Mouse (Mus musculus) limb, embryonic 12.5 days (tissue): ENCODE measurements around the gene Rora. TPM values are rescaled to one million over a fixed set of nuclear protein-coding genes. Genes with fewer than 3 reads are reported as not detected.

Experiments used
- ATAC-seq: fragments of 200-750 bp; cut with Nextera tagmentation; 2 replicates; pipeline ENCODE4 v1.8.0; 2017; ENCODE audit warnings: low read depth, moderate TSS enrichment; ENCODE audit not compliant: insufficient number of reproducible peaks, insufficient read depth, low FRiP score, low TSS enrichment
- H3K27ac ChIP-seq: fragments of 300-500 bp; sonication (generic); 2 replicates; pipeline ENCODE4 v1.5.1; 2016; ENCODE audit warnings: mild to moderate bottlenecking, moderate library complexity
- H3K27me3 ChIP-seq: fragments of 300-500 bp; sonication (generic); 2 replicates; pipeline ENCODE4 v1.6.1; 2016; ENCODE audit warnings: mild to moderate bottlenecking, moderate library complexity
- H3K36me3 ChIP-seq: fragments of 300-500 bp; sonication (generic); 2 replicates; pipeline ENCODE4 v1.6.1; 2016; ENCODE audit warnings: mild to moderate bottlenecking, moderate library complexity
- H3K4me1 ChIP-seq: fragments of 300-500 bp; sonication (generic); replicated peaks from 2 replicates; pipeline ENCODE4 v1.6.1; 2016
- H3K4me2 ChIP-seq: fragments of 300-500 bp; sonication (generic); 2 replicates; pipeline ENCODE4 v1.6.1; 2016; ENCODE audit warnings: mild to moderate bottlenecking, moderate library complexity
- H3K4me3 ChIP-seq: fragments of 300-500 bp; sonication (generic); replicated peaks from 2 replicates; pipeline ENCODE4 v1.5.1; 2016; ENCODE audit warnings: mild to moderate bottlenecking
- H3K9ac ChIP-seq: fragments of 300-500 bp; sonication (generic); replicated peaks from 2 replicates; pipeline ENCODE4 v1.6.1; 2016; ENCODE audit warnings: mild to moderate bottlenecking, moderate library complexity
- H3K9me3 ChIP-seq: fragments of 300-500 bp; sonication (generic); 2 replicates; pipeline ENCODE4 v1.6.1; 2016; ENCODE audit warnings: mild to moderate bottlenecking, moderate library complexity
- WGBS: fragments of 180-500 bp; shearing (Covaris S2); methylation state at CpG from one replicate; pipeline ENCODE4 v1.1.7; 2016; 5-methylcytosine and 5-hydroxymethylcytosine counted together
- polyA plus RNA-seq: library from polyadenylated mRNA; unstranded; fragments of >200 nt; fragmentation: Nextera tagmentation; extraction: Ambion mirVana; gene quantifications from 2 replicates; pipeline ENCODE4 v1.2.1, GENCODE M21; 2016

Rora gene
- polyA plus RNA-seq, 1 experiment from 2014 or later = 6.0 TPM

DNA sequence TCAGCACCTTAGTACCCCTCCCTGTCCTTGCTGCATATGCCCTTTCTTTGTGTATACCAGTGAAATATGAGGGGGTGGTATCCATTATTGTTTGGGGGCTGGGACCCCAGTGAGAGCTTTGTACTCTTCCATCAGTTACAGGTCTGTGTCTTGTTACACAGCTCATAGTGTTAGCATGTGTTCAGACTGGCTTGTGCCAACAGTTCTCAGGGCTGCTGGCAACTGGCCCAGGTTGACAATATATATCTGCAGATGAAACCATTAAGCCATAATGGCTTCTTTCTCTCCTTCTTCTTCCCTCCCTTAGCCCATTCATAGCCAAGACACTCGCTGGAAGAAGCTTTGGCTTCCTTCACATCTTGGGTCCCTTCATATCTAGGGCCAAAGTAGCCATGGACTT, 263.2 kb downstream of the Rora start:
- no peak overlapping the region for H3K4me3 ChIP-seq
- peaks cover 7% of the 10 kb centered on the region; the same call in 1 of the 2 replicates for H3K27me3 ChIP-seq
- ATAC-seq = no peak
- H3K9me3 ChIP-seq = no peaks in the 10 kb centered on the region
- no peak overlapping the region for H3K27ac ChIP-seq
- no peak overlapping the region for H3K4me2 ChIP-seq
- no peak overlapping the region for H3K9ac ChIP-seq
- H3K36me3 ChIP-seq = no peaks in the 10 kb centered on the region
- peaks cover 4% of the 10 kb centered on the region; the same call in 1 of the 2 replicates for H3K4me1 ChIP-seq
- WGBS = 69% methylated on average over 1 of the region's 1 CpGs

DNA sequence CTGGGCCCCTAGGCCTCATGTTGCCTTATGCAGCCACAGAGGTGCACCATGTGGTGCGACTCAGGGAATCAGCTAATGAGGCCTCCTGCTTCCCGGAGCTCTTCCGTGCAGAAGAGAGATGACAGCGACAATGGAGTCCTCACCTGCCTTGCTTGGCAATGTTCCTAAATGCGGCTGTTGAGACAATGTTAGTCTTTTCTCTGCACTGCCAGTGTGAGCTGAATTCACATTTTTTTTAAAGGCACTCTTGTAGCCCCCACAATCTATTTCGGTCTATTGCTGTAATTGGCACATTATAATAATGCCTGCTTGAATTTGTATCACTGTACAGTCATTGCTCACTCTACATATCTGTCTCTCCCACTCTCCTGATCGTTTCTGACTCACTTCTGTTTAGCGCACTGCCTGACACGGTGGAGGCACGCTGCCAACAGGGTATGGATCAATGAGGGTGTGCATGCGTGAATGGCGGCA, 269.6 kb downstream of the Rora start:
- Histone ChIP-seq H3K9me3 (no peaks in the 10 kb centered on the region), H3K4me1 (0 out of 2 replicates have a peak, but pooled peaks cover 2% of the 10 kb centered on the region), H3K27ac (no peak overlapping the region), H3K27me3 (peaks cover 5% of the 10 kb centered on the region; the same call in 1 of the 2 replicates), H3K4me2 (no peak overlapping the region), H3K4me3 (no peak overlapping the region), H3K9ac (no peak overlapping the region), H3K36me3 (no peaks in the 10 kb centered on the region)
- no peak; the same call in 1 of the 2 replicates for ATAC-seq
- 92% methylated on average over 12 of the region's 12 CpGs for WGBS

DNA sequence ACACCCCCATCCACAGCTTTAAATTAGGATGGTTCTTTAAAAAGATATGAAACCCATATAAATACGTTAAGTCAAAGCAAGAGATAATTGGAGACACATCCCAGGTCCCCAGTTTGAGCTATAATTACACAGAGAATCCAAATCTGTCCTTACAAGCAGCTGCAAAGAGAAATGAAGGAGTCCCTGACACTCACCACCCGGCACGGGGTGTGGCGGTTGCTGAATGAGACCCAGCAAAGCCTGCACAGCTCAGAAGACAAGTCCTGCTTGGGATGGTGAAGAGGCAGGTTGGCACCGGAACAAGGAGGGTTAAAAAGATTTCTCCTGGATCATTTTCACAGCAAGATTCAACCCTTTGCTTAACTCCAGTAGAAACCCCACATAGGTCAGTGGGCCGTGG, 272.8 kb downstream of the Rora start:
- WGBS = 93% methylated on average over 6 of the region's 6 CpGs
- Histone ChIP-seq H3K9me3 (peaks cover 4% of the 10 kb centered on the region; the same call in 1 of the 2 replicates), H3K27me3 (peaks cover 5% of the 10 kb centered on the region; the same call in 1 of the 2 replicates), H3K27ac (no peak overlapping the region), H3K36me3 (no peaks in the 10 kb centered on the region), H3K4me2 (no peak overlapping the region), H3K9ac (no peak overlapping the region), H3K4me3 (no peak overlapping the region), H3K4me1 (peaks cover 23% of the 10 kb centered on the region)
- no peak for ATAC-seq

DNA sequence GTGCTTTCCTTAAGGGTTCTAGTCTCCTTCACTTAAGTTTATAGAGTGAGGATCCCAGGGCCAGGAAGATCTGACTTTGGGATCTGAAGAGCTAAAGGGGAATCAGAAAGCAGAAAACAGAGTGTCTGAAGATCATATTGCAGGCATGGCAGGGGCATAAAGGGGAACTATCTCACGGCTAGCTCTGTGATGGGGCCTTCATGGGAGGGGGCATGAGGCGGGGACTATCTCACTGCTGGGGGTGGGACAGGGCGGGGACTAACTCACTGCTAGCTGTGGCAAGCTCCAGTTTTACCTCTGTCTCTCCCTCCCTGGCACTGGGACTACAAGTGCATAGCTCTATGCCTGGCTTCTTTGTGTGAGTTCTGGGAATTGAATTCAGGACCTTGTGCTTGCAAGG, 279.6 kb downstream of the Rora start:
- H3K27ac ChIP-seq = no peak overlapping the region
- no peak for ATAC-seq
- H3K36me3 ChIP-seq = no peaks in the 10 kb centered on the region
- 74% methylated on average over 3 of the region's 3 CpGs for WGBS
- no peak overlapping the region for H3K4me3 ChIP-seq
- H3K4me1 ChIP-seq = peaks cover 28% of the 10 kb centered on the region
- H3K9me3 ChIP-seq = peaks cover 10% of the 10 kb centered on the region
- no peaks in the 10 kb centered on the region for H3K27me3 ChIP-seq
- H3K9ac ChIP-seq = no peak overlapping the region
- no peak overlapping the region for H3K4me2 ChIP-seq

- Histone ChIP-seq H3K9me3 (peaks cover 6% of the 10 kb centered on the region), H3K4me1 (peaks cover 28% of the 10 kb centered on the region), H3K27me3 (no peaks in the 10 kb centered on the region), H3K9ac (no peak overlapping the region), H3K4me2 (no peak overlapping the region), H3K36me3 (no peaks in the 10 kb centered on the region), H3K27ac (no peak overlapping the region), H3K4me3 (no peak overlapping the region)
- WGBS = 94% methylated on average over 4 of the region's 4 CpGs
- no peak for ATAC-seq
Observed at GRCm38 (mm10) chr9:68934238-68934637, 280.7 kb downstream of the Rora start.

GRCm38 (mm10) chr9:68935611-68936010, 282.0 kb downstream of the Rora start:
- Histone ChIP-seq H3K36me3 (no peaks in the 10 kb centered on the region), H3K9me3 (peaks cover 6% of the 10 kb centered on the region), H3K4me2 (no peak overlapping the region), H3K27me3 (no peaks in the 10 kb centered on the region), H3K27ac (no peak overlapping the region), H3K4me3 (no peak overlapping the region), H3K4me1 (peaks cover 16% of the 10 kb centered on the region), H3K9ac (no peak overlapping the region)
- 65% methylated on average over 11 of the region's 11 CpGs for WGBS
- no peak for ATAC-seq

DNA sequence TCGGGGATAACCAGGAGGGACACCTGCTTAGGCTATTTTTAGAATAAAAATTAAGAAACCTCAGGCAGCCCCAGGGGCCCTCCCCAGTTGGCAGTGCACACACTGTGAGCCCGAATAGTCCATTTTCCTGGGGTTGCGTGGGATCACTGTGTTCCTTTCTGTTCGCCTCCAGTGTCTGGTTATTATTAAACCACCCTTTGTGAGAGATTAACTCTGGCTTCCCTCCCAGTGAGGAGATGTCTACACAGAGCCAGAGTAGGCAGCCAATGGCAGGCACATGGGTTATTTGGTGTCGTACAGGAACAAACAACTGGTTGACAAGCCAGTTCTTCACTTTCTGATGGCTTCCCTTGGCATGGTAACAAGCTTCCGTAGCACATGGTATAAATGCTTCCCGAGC, 287.5 kb downstream of the Rora start:
- no peaks in the 10 kb centered on the region for H3K36me3 ChIP-seq
- no peak overlapping the region for H3K9ac ChIP-seq
- H3K27me3 ChIP-seq = peaks cover 7% of the 10 kb centered on the region; the same call in 1 of the 2 replicates
- H3K4me3 ChIP-seq = no peak overlapping the region
- H3K27ac ChIP-seq = no peak overlapping the region
- H3K9me3 ChIP-seq = peaks cover 6% of the 10 kb centered on the region
- WGBS = 62% methylated on average over 7 of the region's 7 CpGs
- H3K4me2 ChIP-seq = no peak overlapping the region
- peaks cover 25% of the 10 kb centered on the region for H3K4me1 ChIP-seq
- ATAC-seq = no peak

GRCm38 (mm10) chr9:68942595-68943011, 289.0 kb downstream of the Rora start:
- Histone ChIP-seq H3K4me2 (no peak overlapping the region), H3K9me3 (no peaks in the 10 kb centered on the region), H3K4me1 (peaks cover 33% of the 10 kb centered on the region), H3K36me3 (no peaks in the 10 kb centered on the region), H3K9ac (no peak overlapping the region), H3K27ac (peak overlapping the region; percentile 77), H3K27me3 (peaks cover 11% of the 10 kb centered on the region), H3K4me3 (no peak overlapping the region)
- peak; percentile 79 for ATAC-seq
- WGBS = 13% methylated on average over 4 of the region's 4 CpGs

- H3K27ac ChIP-seq = no peak overlapping the region
- no peak overlapping the region for H3K4me2 ChIP-seq
- no peak overlapping the region for H3K4me3 ChIP-seq
- peaks cover 15% of the 10 kb centered on the region for H3K27me3 ChIP-seq
- 94% methylated on average over 3 of the region's 3 CpGs for WGBS
- peaks cover 41% of the 10 kb centered on the region for H3K4me1 ChIP-seq
- no peaks in the 10 kb centered on the region for H3K9me3 ChIP-seq
- no peaks in the 10 kb centered on the region for H3K36me3 ChIP-seq
- no peak overlapping the region for H3K9ac ChIP-seq
- ATAC-seq = no peak
Observed at GRCm38 (mm10) chr9:68944026-68944425, 290.4 kb downstream of the Rora start.

DNA sequence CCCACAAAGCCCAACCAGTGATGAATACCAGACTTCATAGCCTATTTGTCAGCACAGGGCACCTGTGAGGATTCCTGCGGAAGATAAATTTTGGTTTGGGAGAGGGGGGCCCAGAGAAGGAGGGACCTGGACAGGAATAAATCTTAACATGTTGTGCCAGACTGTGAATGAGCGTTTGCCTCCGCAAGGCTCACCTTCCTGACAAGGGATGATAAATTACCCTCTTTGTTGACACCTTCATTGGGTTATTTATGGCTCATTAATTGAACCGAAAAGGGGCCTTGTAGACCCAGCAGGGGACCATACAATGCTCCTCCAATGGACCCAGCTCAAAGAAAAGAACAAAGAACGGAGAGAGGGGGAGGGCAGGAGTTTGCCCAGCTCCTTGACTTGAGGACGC, 294.1 kb downstream of the Rora start:
- peaks cover 18% of the 10 kb centered on the region for H3K27me3 ChIP-seq
- H3K9me3 ChIP-seq = no peaks in the 10 kb centered on the region
- H3K4me3 ChIP-seq = no peak overlapping the region
- WGBS = 11% methylated on average over 6 of the region's 6 CpGs
- no peak overlapping the region for H3K27ac ChIP-seq
- H3K36me3 ChIP-seq = no peaks in the 10 kb centered on the region
- no peak overlapping the region for H3K9ac ChIP-seq
- peaks cover 21% of the 10 kb centered on the region for H3K4me1 ChIP-seq
- ATAC-seq = no peak
- no peak overlapping the region for H3K4me2 ChIP-seq

DNA sequence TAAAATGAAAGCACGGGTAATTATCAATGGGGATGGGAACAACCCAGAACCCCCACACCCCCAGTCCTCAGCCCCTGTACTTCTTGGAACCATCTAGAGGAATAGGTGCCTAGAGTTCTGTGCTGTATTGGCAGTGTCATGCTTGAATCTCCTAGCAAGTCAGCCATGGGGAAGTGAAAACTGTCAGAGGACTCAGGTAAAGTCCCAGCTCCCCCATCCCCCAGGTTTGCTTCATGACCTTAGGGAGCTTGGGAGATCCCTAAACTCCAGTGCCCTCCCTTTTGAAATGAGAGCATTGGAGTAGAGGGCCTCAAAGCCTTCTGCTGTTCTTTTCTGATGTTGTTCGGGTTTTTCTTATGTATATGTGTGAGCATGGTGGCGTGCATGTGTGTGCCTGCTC, 294.6 kb downstream of the Rora start:
- Histone ChIP-seq H3K27me3 (peaks cover 18% of the 10 kb centered on the region), H3K9ac (no peak overlapping the region), H3K4me3 (no peak overlapping the region), H3K36me3 (no peaks in the 10 kb centered on the region), H3K4me2 (no peak overlapping the region), H3K9me3 (no peaks in the 10 kb centered on the region), H3K4me1 (peaks cover 16% of the 10 kb centered on the region), H3K27ac (no peak overlapping the region)
- WGBS = 66% methylated on average over 3 of the region's 3 CpGs
- no peak for ATAC-seq

DNA sequence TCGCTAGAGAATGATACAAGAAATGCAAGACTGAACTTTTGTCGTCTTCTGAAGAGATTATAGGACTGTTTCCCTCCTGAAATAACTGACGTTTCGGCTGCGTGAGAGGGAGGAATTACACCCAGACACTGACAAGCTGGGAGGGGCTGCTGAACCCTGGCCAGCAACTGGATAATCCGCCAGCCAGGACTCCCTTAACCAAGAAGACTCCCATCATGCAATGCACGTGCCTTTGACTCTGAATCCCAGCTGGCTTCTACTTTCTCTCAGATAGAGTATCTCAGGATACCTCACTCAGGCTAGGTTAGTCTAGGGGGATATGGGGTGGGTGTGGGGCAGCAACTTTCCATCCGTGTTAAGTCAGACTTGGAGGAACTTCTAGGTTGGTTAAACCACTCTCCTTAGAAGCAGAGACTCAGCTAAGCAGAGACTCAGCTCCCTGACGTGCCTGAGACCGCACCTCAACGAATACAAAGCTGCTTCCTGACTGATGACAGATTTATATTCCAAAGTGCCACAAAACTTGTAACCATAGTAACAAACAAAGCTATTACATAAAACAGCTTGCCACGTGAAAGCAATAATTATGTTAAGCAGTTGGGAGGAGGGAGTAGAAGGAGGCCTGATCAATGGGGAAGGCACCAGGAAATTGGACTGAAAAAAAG, 302.8 kb downstream of the Rora start:
- Histone ChIP-seq H3K9ac (no peak overlapping the region), H3K27ac (no peak overlapping the region; the same call in 1 of the 2 replicates), H3K36me3 (no peaks in the 10 kb centered on the region), H3K4me2 (peak overlapping the region; percentile 6; the same call in 1 of the 2 replicates), H3K27me3 (peaks cover 9% of the 10 kb centered on the region; the same call in 1 of the 2 replicates), H3K9me3 (no peaks in the 10 kb centered on the region), H3K4me1 (peaks cover 10% of the 10 kb centered on the region), H3K4me3 (no peak overlapping the region)
- 31% methylated on average over 12 of the region's 12 CpGs for WGBS
- no peak for ATAC-seq
